Mouse (Mus musculus): ENCODE measurements around the gene Ttll7. TPM values are rescaled to one million over a fixed set of nuclear protein-coding genes. Genes with fewer than 3 reads are reported as not detected.

The Ttll7 gene
- polyA plus RNA-seq, 1 experiment from 2014 or later, result 2.5 TPM

GRCm38 (mm10) chr3:146866563-146866962, 14.4 kb downstream of the Ttll7 start:
- no peaks in the 10 kb centered on the region for H3K4me1 ChIP-seq (ENCODE audit: insufficient read depth)
- H3K9ac ChIP-seq, result no peak overlapping the region
- peak; percentile 40 for DNase-seq
- H3K4me2 ChIP-seq, result no peak overlapping the region
- WGBS, result 25% methylated on average over 4 of the region's 4 CpGs
- no peaks in the 10 kb centered on the region for H3K27me3 ChIP-seq (ENCODE audit: insufficient read depth, low read length)
- no peaks in the 10 kb centered on the region for H3K9me3 ChIP-seq (ENCODE audit: low read depth, low read length)
- ATAC-seq (ENCODE audit: insufficient read depth), result no peak
- no peak overlapping the region for H3K27ac ChIP-seq (ENCODE audit: low read depth)
- no peaks in the 10 kb centered on the region for H3K36me3 ChIP-seq (ENCODE audit: insufficient read depth)
- TF ChIP-seq CTCF (IDR thresholded peaks at IDR 0.05; ENCODE audit: low read depth), result peak; percentile 54
- H3K4me3 ChIP-seq (ENCODE audit: low read depth, low read length), result no peak overlapping the region

- Histone ChIP-seq H3K4me3 (ENCODE audit: low read depth, low read length) (no peak overlapping the region), H3K9me3 (ENCODE audit: low read depth, low read length) (no peaks in the 10 kb centered on the region), H3K4me2 (no peak overlapping the region), H3K27me3 (ENCODE audit: insufficient read depth, low read length) (no peaks in the 10 kb centered on the region), H3K27ac (ENCODE audit: low read depth) (no peak overlapping the region), H3K9ac (no peak overlapping the region), H3K4me1 (ENCODE audit: insufficient read depth) (peaks cover 3% of the 10 kb centered on the region; the same call in 1 of the 2 replicates), H3K36me3 (ENCODE audit: insufficient read depth) (no peaks in the 10 kb centered on the region)
- TF ChIP-seq CTCF (IDR thresholded peaks at IDR 0.05; ENCODE audit: low read depth), result no peak
- no peak for DNase-seq
- WGBS, result 82% methylated on average over 3 of the region's 3 CpGs
- ATAC-seq (ENCODE audit: insufficient read depth), result no peak
Measured at GRCm38 (mm10) chr3:146871954-146872353, 19.8 kb downstream of the Ttll7 start.

- H3K4me3 ChIP-seq (ENCODE audit: low read depth, low read length), result no peak overlapping the region
- no peak for TF ChIP-seq CTCF (IDR thresholded peaks at IDR 0.05; ENCODE audit: low read depth)
- ATAC-seq (ENCODE audit: insufficient read depth) (peak; percentile 91), DNase-seq (peak; percentile 85)
- no peaks in the 10 kb centered on the region for H3K27me3 ChIP-seq (ENCODE audit: insufficient read depth, low read length)
- no peaks in the 10 kb centered on the region for H3K9me3 ChIP-seq (ENCODE audit: low read depth, low read length)
- H3K36me3 ChIP-seq (ENCODE audit: insufficient read depth), result no peaks in the 10 kb centered on the region
- WGBS, result 16% methylated on average over 2 of the region's 2 CpGs
- H3K9ac ChIP-seq, result no peak overlapping the region
- H3K27ac ChIP-seq (ENCODE audit: low read depth), result peak overlapping the region; percentile 27; the same call in 1 of the 2 replicates
- H3K4me1 ChIP-seq (ENCODE audit: insufficient read depth), result peaks cover 3% of the 10 kb centered on the region; the same call in 1 of the 2 replicates
- H3K4me2 ChIP-seq, result no peak overlapping the region
Measured at GRCm38 (mm10) chr3:146875929-146876328, 23.8 kb downstream of the Ttll7 start.

GRCm38 (mm10) chr3:146893931-146894330, 41.8 kb downstream of the Ttll7 start:
- no peaks in the 10 kb centered on the region for H3K4me1 ChIP-seq (ENCODE audit: insufficient read depth)
- WGBS, result 85% methylated on average over 13 of the region's 13 CpGs
- H3K36me3 ChIP-seq (ENCODE audit: insufficient read depth), result no peaks in the 10 kb centered on the region
- H3K27ac ChIP-seq (ENCODE audit: low read depth), result no peak overlapping the region
- ATAC-seq (ENCODE audit: insufficient read depth) (no peak), DNase-seq (no peak)
- no peak for TF ChIP-seq CTCF (IDR thresholded peaks at IDR 0.05; ENCODE audit: low read depth)
- H3K9me3 ChIP-seq (ENCODE audit: low read depth, low read length), result no peaks in the 10 kb centered on the region
- no peak overlapping the region for H3K9ac ChIP-seq
- no peak overlapping the region for H3K4me3 ChIP-seq (ENCODE audit: low read depth, low read length)
- no peaks in the 10 kb centered on the region for H3K27me3 ChIP-seq (ENCODE audit: insufficient read depth, low read length)
- H3K4me2 ChIP-seq, result no peak overlapping the region

GRCm38 (mm10) chr3:146896581-146896980, 44.4 kb downstream of the Ttll7 start:
- TF ChIP-seq CTCF (IDR thresholded peaks at IDR 0.05; ENCODE audit: low read depth), result no peak
- Histone ChIP-seq H3K4me3 (ENCODE audit: low read depth, low read length) (no peak overlapping the region), H3K27me3 (ENCODE audit: insufficient read depth, low read length) (no peaks in the 10 kb centered on the region), H3K4me2 (no peak overlapping the region), H3K9ac (no peak overlapping the region), H3K27ac (ENCODE audit: low read depth) (no peak overlapping the region), H3K36me3 (ENCODE audit: insufficient read depth) (no peaks in the 10 kb centered on the region), H3K9me3 (ENCODE audit: low read depth, low read length) (no peaks in the 10 kb centered on the region), H3K4me1 (ENCODE audit: insufficient read depth) (no peaks in the 10 kb centered on the region)
- WGBS, result 79% methylated on average over 8 of the region's 8 CpGs
- ATAC-seq (ENCODE audit: insufficient read depth), result no peak
- no peak for DNase-seq

GRCm38 (mm10) chr3:146900094-146900493, 47.9 kb downstream of the Ttll7 start:
- no peaks in the 10 kb centered on the region for H3K4me1 ChIP-seq (ENCODE audit: insufficient read depth)
- no peaks in the 10 kb centered on the region for H3K36me3 ChIP-seq (ENCODE audit: insufficient read depth)
- H3K9me3 ChIP-seq (ENCODE audit: low read depth, low read length), result no peaks in the 10 kb centered on the region
- no peak overlapping the region for H3K9ac ChIP-seq
- H3K27ac ChIP-seq (ENCODE audit: low read depth), result no peak overlapping the region
- DNase-seq (peak; percentile 35), ATAC-seq (ENCODE audit: insufficient read depth) (no peak)
- H3K27me3 ChIP-seq (ENCODE audit: insufficient read depth, low read length), result no peaks in the 10 kb centered on the region
- WGBS, result 79% methylated on average over 3 of the region's 3 CpGs
- no peak overlapping the region for H3K4me3 ChIP-seq (ENCODE audit: low read depth, low read length)
- no peak overlapping the region for H3K4me2 ChIP-seq
- peak; percentile 37 for TF ChIP-seq CTCF (IDR thresholded peaks at IDR 0.05; ENCODE audit: low read depth)

- Histone ChIP-seq H3K27ac (ENCODE audit: low read depth) (no peak overlapping the region), H3K4me2 (no peak overlapping the region), H3K9me3 (ENCODE audit: low read depth, low read length) (no peaks in the 10 kb centered on the region), H3K36me3 (ENCODE audit: insufficient read depth) (no peaks in the 10 kb centered on the region), H3K27me3 (ENCODE audit: insufficient read depth, low read length) (no peaks in the 10 kb centered on the region), H3K4me3 (ENCODE audit: low read depth, low read length) (no peak overlapping the region), H3K4me1 (ENCODE audit: insufficient read depth) (no peaks in the 10 kb centered on the region), H3K9ac (no peak overlapping the region)
- WGBS, result 61% methylated on average over 4 of the region's 4 CpGs
- ATAC-seq (ENCODE audit: insufficient read depth), result no peak
- no peak for DNase-seq
- no peak for TF ChIP-seq CTCF (IDR thresholded peaks at IDR 0.05; ENCODE audit: low read depth)
Measured at GRCm38 (mm10) chr3:146901729-146902128, 49.6 kb downstream of the Ttll7 start.

- H3K4me3 ChIP-seq (ENCODE audit: low read depth, low read length), result no peak overlapping the region
- ATAC-seq (ENCODE audit: insufficient read depth) (no peak), DNase-seq (no peak)
- no peak overlapping the region for H3K27ac ChIP-seq (ENCODE audit: low read depth)
- WGBS, result 51% methylated on average over 3 of the region's 3 CpGs
- no peaks in the 10 kb centered on the region for H3K27me3 ChIP-seq (ENCODE audit: insufficient read depth, low read length)
- no peak overlapping the region for H3K9ac ChIP-seq
- no peaks in the 10 kb centered on the region for H3K9me3 ChIP-seq (ENCODE audit: low read depth, low read length)
- H3K4me2 ChIP-seq, result no peak overlapping the region
- H3K4me1 ChIP-seq (ENCODE audit: insufficient read depth), result no peaks in the 10 kb centered on the region
- TF ChIP-seq CTCF (IDR thresholded peaks at IDR 0.05; ENCODE audit: low read depth), result no peak
- no peaks in the 10 kb centered on the region for H3K36me3 ChIP-seq (ENCODE audit: insufficient read depth)
Measured at GRCm38 (mm10) chr3:146905606-146906005, 53.4 kb downstream of the Ttll7 start.

All from lung, embryonic 14.5 days (tissue).